Mouse (Mus musculus) gastrocnemius, adult 2 months (tissue): ENCODE data around the gene E330009J07Rik. TPM values are rescaled to one million over a fixed set of nuclear protein-coding genes. Genes with fewer than 3 reads are reported as not detected.
A peak's percentile ranks its signal among the peaks of the same experiment; 100 is the strongest.

Experiments
- DNase-seq: peaks from one replicate; pipeline ENCODE4 v3.0.0; 2022
- H3K27ac ChIP-seq: fragments of 200-600 bp; 2 replicates; pipeline ENCODE4 v1.8.1; 2022; ENCODE audit warnings: mild to moderate bottlenecking
- H3K4me3 ChIP-seq: fragments of 200-600 bp; 2 replicates; pipeline ENCODE4 v1.8.1; 2022; ENCODE audit warnings: mild to moderate bottlenecking, moderate library complexity
- CTCF ChIP-seq: fragments of 200-600 bp; IDR thresholded peaks from 2 replicates; pipeline ENCODE4 v1.8.1; 2022; ENCODE audit warnings: antibody characterized with exemption, mild to moderate bottlenecking, moderate library complexity
- intact Hi-C: fragments of 180-260 bp; cut with DNase I; formaldehyde crosslinking; loops from one replicate; pipeline ENCODE4 v1.15.1; 2025
- long read RNA-seq, 2 experiments: library from polyadenylated mRNA; stranded (forward); transcript quantifications; one replicate each; pipeline ENCODE4 v2.0.0; 2021
- total RNA-seq, 2 experiments: library from RNA; stranded (reverse); gene quantifications; 2 replicates each; pipeline ENCODE4 v1.2.3; 2021

E330009J07Rik gene
- total RNA-seq = 1 to 10 TPM in 1 of 2 experiments, under 1 TPM in 1; 0.98 to 1.2 TPM
- long read RNA-seq, experiment 1, full-length matches to known transcripts = 2 of 2 reads
- long read RNA-seq, experiment 1, partial matches to known transcripts = 0 of 2 reads
- long read RNA-seq, experiment 1, other reads (novel, unspliced or antisense) = 0 of 2 reads
- long read RNA-seq, experiment 2 = 0 reads

DNA sequence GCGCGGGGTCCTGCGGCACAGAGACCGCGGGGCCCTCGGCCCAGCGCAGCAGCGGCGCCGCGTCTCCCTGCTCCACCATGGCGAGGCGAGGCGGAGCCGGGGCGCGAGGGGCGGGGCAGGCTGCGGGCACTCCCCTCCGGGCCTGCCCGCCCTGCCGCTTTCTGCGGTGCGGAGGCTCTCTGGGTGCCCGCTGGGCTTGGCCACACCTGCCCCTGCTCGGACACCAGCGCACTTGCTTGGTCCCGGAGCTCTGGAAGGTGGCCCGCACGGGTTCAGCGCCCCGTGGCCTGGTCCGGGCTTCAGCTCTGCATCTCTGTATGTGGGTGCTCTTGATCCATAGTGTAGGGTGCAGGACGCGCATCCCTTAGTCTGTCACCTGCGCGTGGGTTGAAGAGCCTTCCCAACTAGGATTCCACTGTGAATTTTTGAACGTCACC is at the start of gene E330009J07Rik:
Gene E330009J07Rik, minus strand, starts transcription at position 89 of the 437 bp plus-strand sequence.
- intact Hi-C loops = no loop called here
- DNase-seq = peak; percentile 89
- no peak for TF ChIP-seq CTCF

DNA sequence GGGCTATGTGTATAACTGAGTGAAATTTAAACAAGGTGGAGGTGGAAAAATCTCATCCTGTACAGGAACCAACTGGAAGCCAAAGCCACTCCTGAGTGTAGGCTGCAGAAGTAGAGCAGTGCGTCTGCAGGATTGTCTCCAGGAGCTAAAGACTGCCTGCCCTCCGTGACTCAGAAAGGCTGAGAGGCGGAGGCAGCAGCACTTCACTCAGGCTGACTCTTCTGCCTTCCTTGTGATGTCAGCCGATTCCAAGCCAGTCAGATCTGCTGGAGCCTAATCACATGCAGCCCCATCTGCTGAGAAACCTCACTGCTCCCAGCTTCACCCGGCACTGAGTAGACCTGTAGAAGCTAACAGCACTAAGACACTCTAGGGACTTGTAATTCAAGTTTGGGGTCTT is 46.4 kb upstream of the E330009J07Rik start:
- H3K27ac ChIP-seq = no peak overlapping the region
- intact Hi-C loops = loop anchor here (10.0 kb wide), 1 partner anchor 202 kb away; no protein-coding TSS in a partner anchor
- no peak for TF ChIP-seq CTCF
- DNase-seq = no peak
- H3K4me3 ChIP-seq = no peak overlapping the region

More for the DNA sequence above, at the start of gene E330009J07Rik:
- H3K4me3 ChIP-seq = peak within 1 kb of the TSS; percentile 83
- peak within 1 kb of the TSS; percentile 83 for H3K27ac ChIP-seq

DNA sequence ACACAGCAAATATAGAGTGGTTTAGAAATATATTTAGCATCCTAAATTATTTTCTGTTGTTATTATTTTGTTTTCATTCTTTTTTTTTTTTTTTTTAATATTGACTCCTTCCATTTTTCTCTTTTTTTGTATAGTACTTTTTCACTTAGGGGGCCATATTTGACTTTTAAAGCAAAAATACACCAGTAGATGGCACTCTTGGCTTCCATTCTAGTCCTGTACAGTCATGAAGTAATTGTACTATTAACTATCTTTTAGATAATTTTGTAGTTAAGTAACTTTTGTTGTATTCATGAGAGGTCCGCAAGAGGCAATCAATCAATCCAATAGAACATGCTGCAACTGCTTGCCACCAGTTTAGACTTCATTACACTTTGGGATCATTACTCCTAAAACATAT is 43.8 kb upstream of the E330009J07Rik start:
- H3K4me3 ChIP-seq = no peak overlapping the region
- H3K27ac ChIP-seq = no peak overlapping the region
- no peak for DNase-seq
- intact Hi-C loops = loop anchor here (10.0 kb wide), 1 partner anchor 205 kb away; no protein-coding TSS in a partner anchor
- peak; percentile 42 for TF ChIP-seq CTCF

DNA sequence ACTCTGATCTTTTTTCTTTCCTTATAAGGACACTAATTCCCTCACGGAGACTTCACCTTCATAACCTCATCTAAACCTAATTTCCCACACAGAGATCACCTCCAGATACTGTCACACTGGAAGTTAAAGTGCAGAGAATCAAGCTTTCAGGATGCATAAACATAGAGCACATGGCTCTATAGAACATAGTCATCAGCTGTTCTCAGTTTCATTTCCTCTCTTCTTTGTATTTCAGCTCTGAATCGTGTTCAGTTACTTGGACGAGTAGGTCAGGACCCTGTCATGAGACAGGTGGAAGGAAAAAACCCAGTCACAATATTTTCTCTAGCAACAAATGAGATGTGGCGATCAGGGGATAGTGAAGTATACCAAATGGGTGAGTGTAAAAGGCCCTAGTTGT is 40.2 kb upstream of the E330009J07Rik start:
- DNase-seq = no peak
- no peak overlapping the region for H3K4me3 ChIP-seq
- no peak for TF ChIP-seq CTCF
- intact Hi-C loops = no loop called here
- no peak overlapping the region for H3K27ac ChIP-seq

DNA sequence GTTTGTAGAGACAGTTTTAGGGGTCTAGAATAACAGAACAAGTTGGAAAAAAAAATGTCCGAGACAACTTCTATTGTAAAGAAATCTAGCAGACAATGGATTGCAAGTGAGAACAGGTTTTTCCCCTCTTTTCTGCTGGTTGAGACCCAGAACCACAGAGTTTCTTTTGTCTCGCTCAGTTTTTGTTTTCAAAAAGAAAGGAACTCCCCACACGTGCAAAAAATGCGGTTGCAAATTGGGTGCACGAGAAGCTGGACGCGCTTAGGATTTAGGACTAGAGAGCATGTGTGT is 35.7 kb upstream of the E330009J07Rik start:
- TF ChIP-seq CTCF = no peak
- DNase-seq = no peak
- Histone ChIP-seq H3K4me3 (peak overlapping the region; percentile 90), H3K27ac (peak overlapping the region; percentile 95)
- intact Hi-C loops = loop anchor here (2.0 kb wide), 1 partner anchor 147 kb away; the partner anchor contains the start of gene Agk

DNA sequence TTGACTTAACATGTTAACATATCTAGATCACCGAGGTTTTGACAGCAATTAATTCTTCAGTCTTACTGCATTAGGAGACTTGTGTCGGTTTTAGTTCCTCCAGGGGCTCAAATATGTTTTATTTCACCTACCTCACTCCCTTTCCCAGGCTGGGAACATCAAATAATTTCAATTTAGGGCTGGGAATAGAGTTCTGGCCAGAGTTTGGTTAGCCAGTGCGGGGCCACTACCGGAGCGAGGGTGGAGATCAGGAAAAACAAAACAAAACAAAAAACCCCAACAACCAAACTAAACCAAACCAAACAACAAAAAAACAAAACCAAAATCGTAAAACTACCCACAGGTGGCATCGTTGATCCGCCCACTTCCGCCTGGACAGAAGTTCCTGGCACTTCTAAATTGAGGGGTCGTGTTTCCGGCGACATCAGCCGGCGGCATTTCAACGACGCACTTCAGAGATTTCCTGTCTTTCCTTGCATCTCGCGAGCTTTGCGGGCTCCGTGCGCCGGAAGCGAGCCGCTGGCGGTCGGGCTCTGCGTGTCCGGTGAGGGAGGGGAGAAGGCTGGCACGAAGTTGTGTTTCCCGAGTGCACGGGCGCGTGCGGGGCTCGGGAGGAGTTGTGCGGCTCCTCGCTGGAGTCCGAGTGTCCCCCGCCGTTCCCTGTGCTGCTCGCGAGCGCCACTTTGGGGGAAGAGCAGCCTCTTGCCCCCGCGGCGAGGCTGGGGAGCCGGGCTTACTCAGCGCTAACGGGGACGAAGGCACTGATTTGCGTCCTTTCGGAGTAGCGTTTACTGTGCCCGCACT is 35.2 kb upstream of the E330009J07Rik start, which contains the start of gene Ssbp1:
Gene Ssbp1, plus strand, starts transcription at position 437 of the 804 bp plus-strand sequence.
- intact Hi-C loops = loop anchor here (2.0 kb wide), 1 partner anchor 146 kb away; the partner anchor contains the start of gene Agk
- peak; percentile 24; the same call in 1 of the 2 replicates for TF ChIP-seq CTCF
- peak within 1 kb of the TSS; percentile 95 for H3K27ac ChIP-seq
- DNase-seq = peak; percentile 95
- peak within 1 kb of the TSS; percentile 90 for H3K4me3 ChIP-seq

DNA sequence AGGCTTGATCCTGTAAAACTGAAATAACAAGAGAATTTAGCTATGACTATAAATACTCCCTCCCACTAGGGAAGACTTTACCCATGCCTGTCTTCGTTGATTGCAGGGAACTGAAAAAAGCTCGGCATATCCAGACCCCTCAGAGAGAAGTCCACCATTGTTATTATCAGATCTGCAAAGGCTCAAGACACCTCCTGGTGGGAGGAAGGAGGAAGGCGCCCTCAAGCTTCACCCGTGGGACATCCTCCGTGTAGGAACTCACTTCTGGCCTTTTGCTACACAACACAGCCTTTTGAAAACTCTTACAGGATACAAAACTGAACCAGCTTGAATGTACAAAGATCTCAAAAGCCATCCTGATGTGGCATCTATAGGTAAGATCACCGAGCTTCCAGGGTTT is 29.8 kb upstream of the E330009J07Rik start:
- DNase-seq = no peak
- no peak; the same call in 1 of the 2 replicates for TF ChIP-seq CTCF
- H3K4me3 ChIP-seq = no peak overlapping the region
- intact Hi-C loops = loop anchor here (10.0 kb wide), 1 partner anchor 651 kb away; the partner anchor contains the start of gene Mrps33
- H3K27ac ChIP-seq = no peak overlapping the region

DNA sequence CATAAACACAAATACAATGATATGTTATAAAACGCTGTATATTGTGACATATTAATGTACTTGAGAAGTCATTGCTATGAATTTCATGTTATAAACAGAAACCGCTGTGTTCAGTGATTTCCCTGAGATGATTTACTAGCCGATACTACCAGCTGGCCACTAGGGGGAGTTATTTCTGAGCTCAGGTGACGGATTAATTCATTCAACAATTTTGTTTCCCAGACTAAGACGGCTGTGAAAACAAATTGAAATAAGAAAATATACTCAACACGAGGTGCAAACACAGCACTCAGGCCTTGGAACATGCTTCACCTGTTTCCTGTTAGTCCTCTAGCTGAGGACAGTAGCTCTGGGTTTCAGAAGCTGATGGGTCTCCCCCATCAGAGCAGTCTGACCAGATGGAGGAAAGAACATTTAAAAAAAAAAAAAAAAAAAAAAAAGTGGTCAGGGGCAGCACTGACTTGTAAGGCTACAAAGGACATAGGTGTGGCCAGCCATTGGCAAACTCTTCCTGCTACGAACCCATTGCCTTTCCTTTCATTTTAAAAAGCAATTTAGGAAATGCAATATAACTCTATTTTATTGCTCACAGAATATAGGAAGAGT is 18.6 kb upstream of the E330009J07Rik start:
- no peak overlapping the region for H3K4me3 ChIP-seq
- peak; percentile 64 for TF ChIP-seq CTCF
- no peak for DNase-seq
- H3K27ac ChIP-seq = no peak overlapping the region
- intact Hi-C loops = no loop called here

DNA sequence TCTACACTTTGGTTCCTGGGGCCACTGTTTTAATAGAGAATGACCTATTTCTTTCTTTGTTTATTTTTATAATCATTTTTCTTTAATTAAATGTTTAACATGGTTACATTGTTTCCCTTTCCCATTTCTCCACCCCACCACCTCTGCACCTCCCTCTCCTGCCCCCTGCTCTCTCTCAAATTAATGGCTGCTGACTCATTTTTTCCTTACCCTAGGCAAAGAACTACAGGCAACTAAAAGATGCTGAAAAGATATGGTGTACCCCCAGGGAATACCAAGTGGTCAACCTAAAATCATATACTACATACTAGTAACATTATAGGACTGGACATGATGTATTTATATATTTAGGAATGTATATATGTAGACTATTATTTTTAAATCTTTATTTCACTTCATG is 12.7 kb upstream of the E330009J07Rik start:
- DNase-seq = no peak
- Histone ChIP-seq H3K4me3 (no peak overlapping the region), H3K27ac (no peak overlapping the region)
- intact Hi-C loops = no loop called here
- TF ChIP-seq CTCF = no peak

DNA sequence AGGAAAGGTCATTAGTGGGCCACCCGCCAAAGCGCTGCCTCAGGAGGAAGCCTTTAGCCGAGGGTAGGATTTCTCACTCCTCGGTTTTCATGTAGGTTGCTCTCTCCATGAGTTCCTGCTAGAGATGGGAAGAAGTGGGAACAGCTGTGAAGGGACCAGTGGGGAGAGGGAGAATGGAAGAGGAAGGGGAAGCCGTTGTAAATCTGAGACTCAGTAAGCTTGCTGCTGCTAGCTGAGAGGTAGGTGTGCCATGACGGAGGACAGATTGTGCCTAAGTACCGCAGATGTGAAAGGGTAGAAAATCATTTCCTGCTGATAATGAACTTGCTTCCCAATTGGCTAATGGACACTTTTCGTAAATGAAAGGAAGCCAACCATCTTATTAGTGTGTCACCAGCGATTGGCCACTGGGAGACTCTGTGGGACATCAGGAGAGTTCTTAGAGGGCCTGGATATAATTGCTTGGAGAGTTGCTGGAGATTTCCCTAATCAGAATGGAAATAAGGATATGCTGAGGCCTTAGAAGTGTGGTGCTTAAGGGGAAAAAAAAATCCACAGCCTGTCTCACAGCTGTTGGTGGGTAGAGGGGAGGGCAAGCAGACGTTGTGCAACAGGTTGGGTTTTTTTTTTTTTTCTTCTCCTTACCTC is 7.5 kb upstream of the E330009J07Rik start:
- DNase-seq = no peak
- TF ChIP-seq CTCF = no peak
- no peak overlapping the region for H3K27ac ChIP-seq
- no peak overlapping the region for H3K4me3 ChIP-seq
- intact Hi-C loops = no loop called here

DNA sequence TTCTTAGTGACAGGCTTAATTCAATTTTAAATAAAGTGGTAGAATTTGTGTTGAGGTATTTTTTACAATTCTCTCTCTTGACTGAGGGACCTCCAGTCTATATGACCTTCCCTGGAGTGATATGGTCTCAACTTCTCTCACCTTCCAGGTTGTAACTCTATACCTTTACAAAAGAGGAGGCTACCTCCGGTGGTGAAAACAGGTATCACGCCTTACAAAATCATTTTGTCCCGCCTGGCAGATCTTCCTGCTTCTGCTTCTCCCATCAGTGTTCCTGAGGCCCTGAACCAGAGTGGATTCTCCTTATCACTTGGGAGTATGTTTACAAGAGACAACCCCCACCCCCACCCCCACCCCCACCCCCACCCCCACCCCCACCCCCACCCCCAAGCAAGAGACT is 5.8 kb upstream of the E330009J07Rik start:
- no peak for TF ChIP-seq CTCF
- no peak overlapping the region for H3K4me3 ChIP-seq
- DNase-seq = no peak
- no peak overlapping the region for H3K27ac ChIP-seq
- intact Hi-C loops = no loop called here

DNA sequence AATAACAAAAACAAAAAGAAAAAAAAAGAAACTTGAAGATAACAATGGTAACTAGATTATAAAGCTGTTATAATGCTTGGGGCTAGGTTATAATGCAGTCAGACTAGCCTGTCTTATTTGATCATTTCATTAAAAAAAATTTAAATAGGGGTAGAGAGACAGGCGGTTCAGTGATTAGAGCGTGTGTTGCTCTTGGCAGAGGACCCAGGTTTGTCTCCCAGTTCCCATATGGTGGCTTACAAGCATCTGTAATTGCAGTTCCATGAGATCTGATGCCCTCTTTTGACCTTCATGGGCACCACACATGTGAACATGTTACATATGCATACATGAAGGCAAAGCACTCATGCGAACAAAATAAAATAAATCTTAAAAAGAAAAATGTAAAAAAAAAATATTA is 5.3 kb upstream of the E330009J07Rik start:
- no peak for DNase-seq
- H3K27ac ChIP-seq = no peak overlapping the region

More for the DNA sequence above, 5.3 kb upstream of the E330009J07Rik start:
- intact Hi-C loops = no loop called here
- no peak overlapping the region for H3K4me3 ChIP-seq
- no peak for TF ChIP-seq CTCF
